Mouse (Mus musculus) lung, embryonic 15.5 days (tissue): ENCODE results near the gene Slk. TPM values are rescaled to one million over a fixed set of nuclear protein-coding genes. Genes with fewer than 3 reads are reported as not detected.

Experiments used
- ATAC-seq: fragments of 200-750 bp; cut with Nextera tagmentation; 2 replicates; pipeline ENCODE4 v1.8.0; 2017; ENCODE audit warnings: moderate number of reproducible peaks, borderline replicate concordance; ENCODE audit not compliant: low FRiP score, low TSS enrichment; ENCODE audit errors: extremely low read depth
- H3K27ac ChIP-seq: fragments of 300-500 bp; sonication (generic); 2 replicates; pipeline ENCODE4 v1.5.1; 2015; ENCODE audit warnings: moderate library complexity, mild to moderate bottlenecking, inconsistent platforms
- H3K27me3 ChIP-seq: fragments of 300-500 bp; sonication (generic); 2 replicates; pipeline ENCODE4 v1.6.1; 2015; ENCODE audit warnings: inconsistent platforms
- H3K36me3 ChIP-seq: fragments of 300-500 bp; sonication (generic); 2 replicates; pipeline ENCODE4 v1.6.1; 2015; ENCODE audit warnings: inconsistent platforms
- H3K4me1 ChIP-seq: fragments of 300-500 bp; sonication (generic); 2 replicates; pipeline ENCODE4 v1.6.1; 2015; ENCODE audit warnings: inconsistent platforms
- H3K4me2 ChIP-seq: fragments of 300-500 bp; sonication (generic); 2 replicates; pipeline ENCODE4 v1.6.1; 2015; ENCODE audit warnings: inconsistent platforms, mild to moderate bottlenecking, moderate library complexity
- H3K4me3 ChIP-seq: fragments of 300-500 bp; sonication (generic); 2 replicates; pipeline ENCODE4 v1.5.1; 2015; ENCODE audit warnings: mild to moderate bottlenecking, inconsistent platforms
- H3K9ac ChIP-seq: fragments of 300-500 bp; sonication (generic); 2 replicates; pipeline ENCODE4 v1.6.1; 2015; ENCODE audit warnings: inconsistent platforms
- H3K9me3 ChIP-seq: fragments of 300-500 bp; sonication (generic); 2 replicates; pipeline ENCODE4 v1.6.1; 2016; ENCODE audit warnings: inconsistent platforms
- WGBS: fragments of 180-500 bp; shearing (Covaris S2); methylation state at CpG from one replicate; pipeline ENCODE4 v1.1.7; 2015; 5-methylcytosine and 5-hydroxymethylcytosine counted together
- polyA plus RNA-seq: library from polyadenylated mRNA; unstranded; fragments of >200 nt; fragmentation: Nextera tagmentation; extraction: Ambion mirVana; gene quantifications from 2 replicates; pipeline ENCODE4 v1.2.1, GENCODE M21; 2015

The Slk gene
- polyA plus RNA-seq, 1 experiment from 2014 or later, result 13.6 TPM

DNA sequence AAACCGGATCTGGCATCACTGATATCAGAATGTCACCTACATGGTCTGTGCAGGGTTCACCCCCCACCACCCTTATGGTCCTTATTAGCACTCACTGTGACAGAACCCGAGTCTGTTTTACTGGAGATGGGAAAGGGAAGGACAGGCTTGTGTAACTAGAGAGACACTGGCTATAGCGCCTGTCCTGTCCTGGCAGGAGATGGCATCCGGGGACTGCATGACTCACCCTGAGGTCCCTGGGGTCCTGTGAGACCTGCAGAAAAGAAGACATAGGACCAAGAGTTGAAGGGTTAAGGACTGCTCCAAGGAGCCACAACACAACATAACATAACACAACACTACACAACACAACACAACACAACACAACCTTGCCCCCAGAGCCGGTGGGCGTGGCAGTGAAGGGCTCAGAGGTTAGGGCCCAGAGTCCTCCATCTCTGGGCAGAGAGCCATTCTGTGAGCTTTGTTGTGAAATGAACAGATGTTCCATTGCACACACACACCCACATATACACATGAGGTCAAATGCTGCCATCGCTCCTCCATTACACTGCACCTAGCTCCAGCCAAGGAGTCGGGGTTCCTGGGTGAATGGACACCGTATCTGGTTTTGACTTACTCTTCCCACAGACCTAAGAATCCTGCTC, 80.4 kb downstream of the Slk start:
- Histone ChIP-seq H3K4me1 (peaks cover 19% of the 10 kb centered on the region), H3K9me3 (no peaks in the 10 kb centered on the region), H3K27ac (peak overlapping the region; percentile 77; the same call in 1 of the 2 replicates), H3K27me3 (no peaks in the 10 kb centered on the region), H3K4me3 (no peak overlapping the region), H3K36me3 (no peaks in the 10 kb centered on the region), H3K4me2 (no peak overlapping the region), H3K9ac (no peak overlapping the region)
- peak; percentile 51 for ATAC-seq
- WGBS, result 59% methylated on average over 9 of the region's 9 CpGs

GRCm38 (mm10) chr19:47667601-47668000, 88.1 kb downstream of the Slk start:
- Histone ChIP-seq H3K9me3 (no peaks in the 10 kb centered on the region), H3K36me3 (no peaks in the 10 kb centered on the region), H3K27ac (no peak overlapping the region), H3K27me3 (no peaks in the 10 kb centered on the region), H3K4me1 (no peaks in the 10 kb centered on the region), H3K4me3 (no peak overlapping the region), H3K9ac (no peak overlapping the region), H3K4me2 (no peak overlapping the region)
- ATAC-seq, result no peak
- 47% methylated on average over 8 of the region's 8 CpGs for WGBS

DNA sequence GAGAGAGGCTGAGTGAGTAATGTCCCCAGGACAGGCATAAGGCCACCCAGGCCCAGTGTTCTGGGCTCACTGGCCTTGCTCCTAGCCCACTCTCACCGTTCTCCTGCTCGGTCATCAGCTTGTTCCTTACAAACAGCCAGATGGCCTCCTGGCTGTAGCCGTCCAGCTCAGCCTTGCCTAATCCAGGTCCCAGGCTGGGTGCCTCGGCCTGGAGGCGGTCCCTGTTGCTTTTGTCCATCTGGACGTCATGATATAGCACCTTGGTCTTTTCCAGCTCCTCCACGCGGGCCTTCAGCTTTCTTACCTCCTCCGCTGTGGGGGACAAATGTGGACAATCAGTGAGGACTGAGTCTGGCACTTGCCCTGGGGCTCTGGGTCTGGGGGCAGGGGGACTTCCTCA, 88.9 kb downstream of the Slk start:
- Histone ChIP-seq H3K36me3 (no peaks in the 10 kb centered on the region), H3K4me1 (no peaks in the 10 kb centered on the region), H3K9me3 (no peaks in the 10 kb centered on the region), H3K27me3 (no peaks in the 10 kb centered on the region), H3K9ac (no peak overlapping the region), H3K4me3 (no peak overlapping the region), H3K27ac (0 out of 2 replicates have a peak overlapping the region, but pooled peaks have one; percentile 6), H3K4me2 (no peak overlapping the region)
- WGBS, result 44% methylated on average over 9 of the region's 9 CpGs
- no peak; the same call in 1 of the 2 replicates for ATAC-seq

GRCm38 (mm10) chr19:47674419-47674818, 94.9 kb downstream of the Slk start:
- Histone ChIP-seq H3K4me2 (no peak overlapping the region), H3K4me3 (no peak overlapping the region), H3K4me1 (no peaks in the 10 kb centered on the region), H3K9ac (no peak overlapping the region), H3K27ac (no peak overlapping the region), H3K27me3 (no peaks in the 10 kb centered on the region), H3K36me3 (no peaks in the 10 kb centered on the region), H3K9me3 (no peaks in the 10 kb centered on the region)
- ATAC-seq, result no peak
- 40% methylated on average over 8 of the region's 8 CpGs for WGBS

- no peak overlapping the region for H3K4me2 ChIP-seq
- no peaks in the 10 kb centered on the region for H3K9me3 ChIP-seq
- no peaks in the 10 kb centered on the region for H3K27me3 ChIP-seq
- H3K9ac ChIP-seq, result no peak overlapping the region
- no peak overlapping the region for H3K4me3 ChIP-seq
- no peak for ATAC-seq
- 78% methylated on average over 12 of the region's 12 CpGs for WGBS
- no peaks in the 10 kb centered on the region for H3K4me1 ChIP-seq
- no peaks in the 10 kb centered on the region for H3K36me3 ChIP-seq
- H3K27ac ChIP-seq, result no peak overlapping the region
These were observed 99.2 kb downstream of the Slk start for GRCm38 (mm10) chr19:47678675-47679074.

DNA sequence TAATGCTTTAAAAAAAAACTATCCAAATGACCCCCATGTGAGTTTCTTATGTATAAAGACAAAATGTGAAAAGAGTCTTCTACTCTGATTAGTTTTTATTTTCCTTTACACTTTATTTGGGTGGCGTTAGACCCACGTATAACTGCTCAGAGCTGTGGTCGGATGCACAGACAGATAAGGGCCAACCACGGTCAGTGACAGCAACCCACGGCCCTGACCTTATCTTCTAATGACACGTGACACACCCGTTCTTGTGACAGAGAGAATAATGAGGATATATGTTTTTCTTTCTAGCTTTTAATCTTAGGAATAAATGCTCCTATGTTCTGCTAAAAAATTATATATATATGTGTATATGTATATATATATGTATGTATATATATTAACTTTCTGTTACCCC, 110.1 kb downstream of the Slk start:
- Histone ChIP-seq H3K4me1 (no peaks in the 10 kb centered on the region), H3K9ac (no peak overlapping the region), H3K4me3 (no peak overlapping the region), H3K9me3 (no peaks in the 10 kb centered on the region), H3K27ac (no peak overlapping the region), H3K36me3 (no peaks in the 10 kb centered on the region), H3K4me2 (no peak overlapping the region), H3K27me3 (no peaks in the 10 kb centered on the region)
- 57% methylated on average over 7 of the region's 7 CpGs for WGBS
- ATAC-seq, result no peak

DNA sequence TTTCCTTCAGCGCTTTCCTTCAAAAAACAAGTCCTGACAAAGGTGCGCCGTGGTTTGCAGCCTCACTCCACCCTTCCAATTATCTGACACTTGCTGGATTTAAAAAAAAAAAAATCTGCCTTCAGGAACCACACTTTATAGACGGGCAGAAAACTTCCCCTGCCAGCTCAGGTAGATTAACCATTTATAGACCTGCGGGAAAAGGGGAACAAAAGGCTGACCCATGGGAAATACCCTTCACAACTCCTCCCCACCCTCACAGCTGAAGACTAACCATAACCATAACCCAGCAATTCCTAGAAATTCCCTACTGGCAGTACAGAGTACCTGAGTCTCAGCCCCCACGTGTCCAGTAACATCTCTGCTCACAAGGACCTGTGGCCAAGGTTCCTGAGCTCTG, 112.5 kb downstream of the Slk start, which contains the start of gene Col17a1:
Gene Col17a1 (minus strand): TSS at position 101 of the 400 bp plus-strand sequence.
- Histone ChIP-seq H3K4me2 (no peak within 1 kb of the TSS), H3K4me3 (no peak within 1 kb of the TSS), H3K27ac (no peak within 1 kb of the TSS), H3K4me1 (no peaks in the 10 kb centered on the region), H3K27me3 (no peaks in the 10 kb centered on the region), H3K36me3 (no peaks in the 10 kb centered on the region), H3K9me3 (no peaks in the 10 kb centered on the region), H3K9ac (no peak within 1 kb of the TSS)
- ATAC-seq, result no peak
- 66% methylated on average over 6 of the region's 6 CpGs for WGBS

Other genes with a start within 250 kb of the Slk start
- 6.8 and 7.1 TPM in 2 replicates for gene Sh3pxd2a, start 115.3 kb upstream of the Slk start, polyA plus RNA-seq
- gene Stn1, start 42.2 kb upstream of the Slk start, polyA plus RNA-seq, result 55.9 TPM in 2 replicates
- 2.2 and 2.4 TPM in 2 replicates for gene Col17a1, start 112.4 kb downstream of the Slk start, polyA plus RNA-seq
- gene Sfr1, start 152.0 kb downstream of the Slk start, polyA plus RNA-seq, result 230 and 232 TPM in 2 replicates